Mouse (Mus musculus) neural tube, embryonic 12.5 days (tissue): ENCODE data around the gene Idi2. TPM values are rescaled to one million over a fixed set of nuclear protein-coding genes. Genes with fewer than 3 reads are reported as not detected.
A peak's percentile ranks its signal among the peaks of the same experiment; 100 is the strongest.
"Not testable (repeated sequence)": the region's sequence is repeated elsewhere in the genome, so short reads cannot be mapped to it uniquely, and the experiment has no call there.

Experiments used
- ATAC-seq: fragments of 200-750 bp; cut with Nextera tagmentation; 2 replicates; pipeline ENCODE4 v1.8.0; 2017; ENCODE audit warnings: low read depth, mild to moderate bottlenecking, moderate TSS enrichment, moderate library complexity; ENCODE audit not compliant: low FRiP score
- H3K27ac ChIP-seq: fragments of 300-500 bp; sonication (generic); 2 replicates; pipeline ENCODE4 v1.5.1; 2016
- H3K27me3 ChIP-seq: fragments of 300-500 bp; sonication (generic); replicated peaks from 2 replicates; pipeline ENCODE4 v1.6.1; 2016; ENCODE audit warnings: mild to moderate bottlenecking
- H3K36me3 ChIP-seq: fragments of 300-500 bp; sonication (generic); 2 replicates; pipeline ENCODE4 v1.6.1; 2016; ENCODE audit warnings: mild to moderate bottlenecking
- H3K4me1 ChIP-seq: fragments of 300-500 bp; sonication (generic); 2 replicates; pipeline ENCODE4 v1.6.1; 2016
- H3K4me2 ChIP-seq: fragments of 300-500 bp; sonication (generic); replicated peaks from 2 replicates; pipeline ENCODE4 v1.6.1; 2016; ENCODE audit warnings: mild to moderate bottlenecking
- H3K4me3 ChIP-seq: fragments of 300-500 bp; sonication (generic); 2 replicates; pipeline ENCODE4 v1.5.1; 2016
- H3K9ac ChIP-seq: fragments of 300-500 bp; sonication (generic); 2 replicates; pipeline ENCODE4 v1.6.1; 2016; ENCODE audit warnings: mild to moderate bottlenecking
- H3K9me3 ChIP-seq: fragments of 300-500 bp; sonication (generic); 2 replicates; pipeline ENCODE4 v1.6.1; 2016; ENCODE audit warnings: mild to moderate bottlenecking
- WGBS: fragments of 180-500 bp; shearing (Covaris S2); methylation state at CpG from one replicate; pipeline ENCODE4 v1.1.7; 2016; 5-methylcytosine and 5-hydroxymethylcytosine counted together
- polyA plus RNA-seq: library from polyadenylated mRNA; unstranded; fragments of >200 nt; fragmentation: Nextera tagmentation; extraction: Ambion mirVana; gene quantifications from 2 replicates; pipeline ENCODE4 v1.2.1, GENCODE M21; 2016

The Idi2 gene
- polyA plus RNA-seq, 1 experiment from 2014 or later, result 0.11 TPM

GRCm38 (mm10) chr13:8961128-8961888 is 8.6 kb downstream of the Idi2 start:
- H3K4me1 ChIP-seq, H3K4me2 ChIP-seq, H3K27ac ChIP-seq, H3K36me3 ChIP-seq, H3K4me3 ChIP-seq, H3K9ac ChIP-seq, H3K27me3 ChIP-seq, H3K9me3 ChIP-seq: not testable (repeated sequence)
- 67% methylated on average over 3 of the region's 3 CpGs for WGBS
- peak; percentile 56; the same call in 1 of the 2 replicates for ATAC-seq

- WGBS, result 43% methylated on average over 5 of the region's 5 CpGs
- not testable (repeated sequence) for H3K4me1 ChIP-seq, ATAC-seq
These were observed 9.6 kb downstream of the Idi2 start for GRCm38 (mm10) chr13:8962266-8962665.

GRCm38 (mm10) chr13:8965224-8965623 is 12.6 kb downstream of the Idi2 start:
- no peaks in the 10 kb centered on the region for H3K9me3 ChIP-seq
- no peak for ATAC-seq
- H3K27ac ChIP-seq, result no peak overlapping the region
- H3K4me2 ChIP-seq, result no peak overlapping the region
- WGBS, result 91% methylated on average over 5 of the region's 5 CpGs
- H3K36me3 ChIP-seq, result peaks cover 17% of the 10 kb centered on the region
- no peaks in the 10 kb centered on the region for H3K27me3 ChIP-seq
- H3K4me1 ChIP-seq, result no peaks in the 10 kb centered on the region
- no peak overlapping the region for H3K9ac ChIP-seq
- H3K4me3 ChIP-seq, result no peak overlapping the region

More at GRCm38 (mm10) chr13:8962266-8962665, 9.6 kb downstream of the Idi2 start:
- H3K27ac ChIP-seq, H3K4me3 ChIP-seq, H3K27me3 ChIP-seq, H3K4me2 ChIP-seq, H3K9me3 ChIP-seq, H3K9ac ChIP-seq, H3K36me3 ChIP-seq: not testable (repeated sequence)

GRCm38 (mm10) chr13:8967742-8968141 is 15.1 kb downstream of the Idi2 start:
- Histone ChIP-seq H3K4me3 (no peak overlapping the region), H3K27ac (no peak overlapping the region), H3K27me3 (no peaks in the 10 kb centered on the region), H3K36me3 (peaks cover 28% of the 10 kb centered on the region), H3K4me1 (no peaks in the 10 kb centered on the region), H3K9me3 (no peaks in the 10 kb centered on the region), H3K9ac (no peak overlapping the region), H3K4me2 (no peak overlapping the region)
- WGBS, result 94% methylated on average over 8 of the region's 8 CpGs
- ATAC-seq, result no peak

- Histone ChIP-seq H3K4me3 (no peak overlapping the region), H3K4me1 (no peaks in the 10 kb centered on the region), H3K4me2 (no peak overlapping the region), H3K36me3 (peaks cover 68% of the 10 kb centered on the region), H3K9ac (no peak overlapping the region), H3K27ac (no peak overlapping the region), H3K9me3 (no peaks in the 10 kb centered on the region), H3K27me3 (no peaks in the 10 kb centered on the region)
- no peak for ATAC-seq
These were observed 19.7 kb downstream of the Idi2 start for GRCm38 (mm10) chr13:8972369-8972768.

GRCm38 (mm10) chr13:8972972-8973371 is 20.3 kb downstream of the Idi2 start:
- Histone ChIP-seq H3K9ac (no peak overlapping the region), H3K4me2 (no peak overlapping the region), H3K9me3 (no peaks in the 10 kb centered on the region), H3K27me3 (no peaks in the 10 kb centered on the region), H3K4me3 (no peak overlapping the region), H3K27ac (no peak overlapping the region), H3K36me3 (peaks cover 73% of the 10 kb centered on the region), H3K4me1 (no peaks in the 10 kb centered on the region)
- ATAC-seq, result no peak
- 96% methylated on average over 3 of the region's 3 CpGs for WGBS

GRCm38 (mm10) chr13:8992231-8992630 is 39.6 kb downstream of the Idi2 start:
- Histone ChIP-seq H3K9me3 (no peaks in the 10 kb centered on the region), H3K27me3 (no peaks in the 10 kb centered on the region), H3K9ac (no peak overlapping the region), H3K4me2 (no peak overlapping the region), H3K4me3 (no peak overlapping the region), H3K4me1 (peaks cover 10% of the 10 kb centered on the region), H3K27ac (no peak overlapping the region), H3K36me3 (peaks cover 38% of the 10 kb centered on the region)
- WGBS, result 96% methylated on average over 6 of the region's 6 CpGs
- no peak for ATAC-seq

GRCm38 (mm10) chr13:8995159-8995989 is 42.7 kb downstream of the Idi2 start:
- 4% methylated on average over 33 of the region's 33 CpGs for WGBS
- Histone ChIP-seq H3K27ac (no peak overlapping the region), H3K4me1 (peaks cover 10% of the 10 kb centered on the region), H3K4me3 (peak overlapping the region; percentile 80), H3K9me3 (no peaks in the 10 kb centered on the region), H3K9ac (peak overlapping the region; percentile 73), H3K27me3 (no peaks in the 10 kb centered on the region), H3K4me2 (peak overlapping the region; percentile 82), H3K36me3 (peaks cover 12% of the 10 kb centered on the region; the same call in 1 of the 2 replicates)
- peak; percentile 77 for ATAC-seq

GRCm38 (mm10) chr13:8995990-8996786 is 43.5 kb downstream of the Idi2 start, which contains the start of gene Gtpbp4:
Gene Gtpbp4, minus strand, starts transcription at chr13:8996083.
- Histone ChIP-seq H3K27me3 (no peaks in the 10 kb centered on the region), H3K4me3 (peak within 1 kb of the TSS; percentile 80), H3K9ac (peak within 1 kb of the TSS; percentile 73), H3K4me2 (peak within 1 kb of the TSS; percentile 82), H3K9me3 (no peaks in the 10 kb centered on the region), H3K27ac (no peak within 1 kb of the TSS), H3K4me1 (peaks cover 10% of the 10 kb centered on the region), H3K36me3 (peaks cover 4% of the 10 kb centered on the region; the same call in 1 of the 2 replicates)
- WGBS, result under 1% methylated on average over 51 of the region's 51 CpGs
- peak; percentile 98 for ATAC-seq

- not testable (repeated sequence) for H3K36me3 ChIP-seq, ATAC-seq, H3K9me3 ChIP-seq, H3K4me2 ChIP-seq, H3K27ac ChIP-seq, H3K27me3 ChIP-seq, H3K4me3 ChIP-seq, H3K9ac ChIP-seq
- H3K4me1 ChIP-seq, result peaks cover 10% of the 10 kb centered on the region
- 89% methylated on average over 5 of the region's 5 CpGs for WGBS
These were observed 44.6 kb downstream of the Idi2 start for GRCm38 (mm10) chr13:8997221-8997620.

GRCm38 (mm10) chr13:8999464-8999863 is 46.8 kb downstream of the Idi2 start:
- ATAC-seq, result no peak
- WGBS, result 91% methylated on average over 8 of the region's 8 CpGs
- no peaks in the 10 kb centered on the region for H3K36me3 ChIP-seq
- H3K4me3 ChIP-seq, result no peak overlapping the region
- no peak overlapping the region for H3K4me2 ChIP-seq
- H3K27ac ChIP-seq, result no peak overlapping the region
- no peak overlapping the region for H3K9ac ChIP-seq
- no peaks in the 10 kb centered on the region for H3K27me3 ChIP-seq
- no peaks in the 10 kb centered on the region for H3K9me3 ChIP-seq
- peaks cover 7% of the 10 kb centered on the region for H3K4me1 ChIP-seq

GRCm38 (mm10) chr13:9003306-9003705 is 50.6 kb downstream of the Idi2 start:
- H3K27ac ChIP-seq, result no peak overlapping the region
- no peak overlapping the region for H3K9ac ChIP-seq
- no peaks in the 10 kb centered on the region for H3K27me3 ChIP-seq
- no peaks in the 10 kb centered on the region for H3K4me1 ChIP-seq
- no peaks in the 10 kb centered on the region for H3K9me3 ChIP-seq
- ATAC-seq, result no peak
- no peaks in the 10 kb centered on the region for H3K36me3 ChIP-seq
- 80% methylated on average over 2 of the region's 2 CpGs for WGBS
- no peak overlapping the region for H3K4me3 ChIP-seq
- no peak overlapping the region for H3K4me2 ChIP-seq
